Comparison of ENCODE assay signal across 10 mouse cellular contexts in the genomic region with DNA sequence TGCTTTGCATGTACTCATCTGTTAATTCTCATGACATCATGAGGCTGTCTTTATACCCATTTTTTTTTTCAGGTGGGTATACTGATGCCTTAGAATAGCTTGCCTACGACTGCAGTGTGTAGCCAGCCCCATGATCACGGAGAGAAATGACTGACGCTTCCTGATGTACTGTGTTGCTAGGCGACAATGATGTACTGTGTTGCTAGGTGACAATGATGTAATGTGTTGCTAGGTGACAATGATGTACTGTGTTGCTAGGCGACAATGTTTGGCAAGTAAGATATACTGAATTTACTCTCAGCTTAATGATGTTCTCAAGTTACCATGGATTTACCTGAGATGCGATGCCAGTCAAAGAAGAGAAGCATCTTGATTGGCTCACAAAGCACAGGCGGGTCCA. TPM values are rescaled to one million over a fixed set of nuclear protein-coding genes. Genes with fewer than 3 reads are reported as not detected.
A peak's percentile ranks its signal among the peaks of the same experiment; 100 is the strongest.
DNase-seq lines count a peak whose midpoint lies in the region; ATAC-seq lines count a peak whose summit lies in the region.
"Had no signal": no experiment of that assay in that cellular context is flagged by ENCODE, and none has a peak within 500 bp of the region (broad histone marks: within the 10 kb centered on the region; RNA-seq: fewer than 3 reads in every experiment).

A gene (minus strand): TSS at position 98 of the 400 bp plus-strand sequence.

- H3K27me3 ChIP-seq in embryonic facial prominence, embryonic 11.5 days (ENCODE audit: control insufficient read depth, insufficient read depth, low read length): no peaks in the 10 kb centered on the region
- peaks cover 7% of the 10 kb centered on the region; the same call in 1 of the 2 replicates for H3K27me3 ChIP-seq in embryonic facial prominence, embryonic 10.5 days (replicated peaks; ENCODE audit: low read depth, poor library complexity, severe bottlenecking)
- H3K27me3 ChIP-seq in forebrain, embryonic 15.5 days: no peaks in the 10 kb centered on the region
- no peaks in the 10 kb centered on the region for H3K27me3 ChIP-seq in kidney, embryonic 16.5 days (ENCODE audit: insufficient read depth, low read length)
- no peaks in the 10 kb centered on the region for H3K27me3 ChIP-seq in heart, embryonic 11.5 days (ENCODE audit: control insufficient read depth, insufficient read depth, low read length)
- H3K27me3 ChIP-seq: heart, embryonic 13.5 days had no signal

- peak; percentile 44 for DNase-seq in embryonic facial prominence, embryonic 11.5 days (ENCODE audit: low spot score)
- DNase-seq in embryonic facial prominence, embryonic 10.5 days (ENCODE audit: low spot score): no peak
- peak; percentile 19 to 33 for DNase-seq in left cerebral cortex, adult 18-20 months (ENCODE audit: low spot score in 2 of 2)
- DNase-seq in retina, embryonic 14.5 days (ENCODE audit: low spot score): peak; percentile 27
- no peak for DNase-seq in adrenal gland, postnatal 14 days

- no peak within 1 kb of the TSS for H3K4me2 ChIP-seq in embryonic facial prominence, embryonic 11.5 days (ENCODE audit: low read depth, low read length)
- no peak within 1 kb of the TSS for H3K4me2 ChIP-seq in forebrain, embryonic 15.5 days (replicated peaks)
- H3K4me2 ChIP-seq in kidney, embryonic 16.5 days (replicated peaks; ENCODE audit: low read depth, low read length): no peak within 1 kb of the TSS
- no peak within 1 kb of the TSS for H3K4me2 ChIP-seq in heart, embryonic 11.5 days

- H3K4me1 ChIP-seq in embryonic facial prominence, embryonic 11.5 days (ENCODE audit: control insufficient read depth, insufficient read depth, low read length): no peaks in the 10 kb centered on the region
- H3K4me1 ChIP-seq in embryonic facial prominence, embryonic 10.5 days: peaks cover 4% of the 10 kb centered on the region; the same call in 1 of the 2 replicates
- peaks cover 7% of the 10 kb centered on the region for H3K4me1 ChIP-seq in forebrain, embryonic 15.5 days
- no peaks in the 10 kb centered on the region for H3K4me1 ChIP-seq in kidney, embryonic 16.5 days (ENCODE audit: insufficient read depth, low read length)
- H3K4me1 ChIP-seq in heart, embryonic 11.5 days (ENCODE audit: control insufficient read depth, insufficient read depth, low read length): peaks cover 9% of the 10 kb centered on the region; the same call in 1 of the 2 replicates

- WGBS in embryonic facial prominence, embryonic 11.5 days: 59% methylated on average over 7 of the region's 7 CpGs
- WGBS in embryonic facial prominence, embryonic 10.5 days: 56% methylated on average over 7 of the region's 7 CpGs
- WGBS in forebrain, embryonic 15.5 days: 34% methylated on average over 7 of the region's 7 CpGs
- 63% methylated on average over 7 of the region's 7 CpGs for WGBS in kidney, embryonic 16.5 days
- 59% methylated on average over 7 of the region's 7 CpGs for WGBS in heart, embryonic 11.5 days (ENCODE audit: insufficient replicate concordance)

- no peaks in the 10 kb centered on the region for H3K36me3 ChIP-seq in embryonic facial prominence, embryonic 11.5 days (replicated peaks; ENCODE audit: control insufficient read depth, insufficient read depth, low read depth, low read length)
- no peaks in the 10 kb centered on the region for H3K36me3 ChIP-seq in embryonic facial prominence, embryonic 10.5 days (replicated peaks)
- no peaks in the 10 kb centered on the region for H3K36me3 ChIP-seq in forebrain, embryonic 15.5 days
- no peaks in the 10 kb centered on the region for H3K36me3 ChIP-seq in kidney, embryonic 16.5 days (ENCODE audit: insufficient read depth, low read length)
- no peaks in the 10 kb centered on the region for H3K36me3 ChIP-seq in heart, embryonic 11.5 days (ENCODE audit: control insufficient read depth, insufficient read depth, low read length)
- H3K36me3 ChIP-seq: heart, embryonic 13.5 days had no signal

- no peak for ATAC-seq in embryonic facial prominence, embryonic 11.5 days (replicated peaks; ENCODE audit: insufficient number of reproducible peaks, low FRiP score, low TSS enrichment, low read depth)
- peak; percentile 98 for ATAC-seq in forebrain, embryonic 15.5 days (replicated peaks)
- ATAC-seq in kidney, embryonic 16.5 days (ENCODE audit: low FRiP score, low TSS enrichment): no peak
- no peak for ATAC-seq in heart, embryonic 11.5 days (replicated peaks; ENCODE audit: insufficient number of reproducible peaks, low FRiP score, low TSS enrichment)

- H3K4me3 ChIP-seq in embryonic facial prominence, embryonic 11.5 days (ENCODE audit: low read depth, low read length): no peak within 1 kb of the TSS
- no peak within 1 kb of the TSS for H3K4me3 ChIP-seq in embryonic facial prominence, embryonic 10.5 days
- no peak within 1 kb of the TSS for H3K4me3 ChIP-seq in forebrain, embryonic 15.5 days
- no peak within 1 kb of the TSS for H3K4me3 ChIP-seq in kidney, embryonic 16.5 days (ENCODE audit: low read length)
- no peak within 1 kb of the TSS for H3K4me3 ChIP-seq in heart, embryonic 11.5 days (ENCODE audit: low read depth, low read length)

- no peak within 1 kb of the TSS for H3K9ac ChIP-seq in embryonic facial prominence, embryonic 11.5 days (replicated peaks; ENCODE audit: low read length)
- H3K9ac ChIP-seq in forebrain, embryonic 15.5 days (replicated peaks): no peak within 1 kb of the TSS
- no peak within 1 kb of the TSS for H3K9ac ChIP-seq in kidney, embryonic 16.5 days (replicated peaks; ENCODE audit: low read length)
- H3K9ac ChIP-seq in heart, embryonic 11.5 days (ENCODE audit: low read depth, low read length): no peak within 1 kb of the TSS
- H3K9ac ChIP-seq: heart, embryonic 13.5 days had no signal

- no peaks in the 10 kb centered on the region for H3K9me3 ChIP-seq in embryonic facial prominence, embryonic 11.5 days (replicated peaks; ENCODE audit: control insufficient read depth, low read length)
- H3K9me3 ChIP-seq in embryonic facial prominence, embryonic 10.5 days: no peaks in the 10 kb centered on the region
- H3K9me3 ChIP-seq in forebrain, embryonic 15.5 days: no peaks in the 10 kb centered on the region
- H3K9me3 ChIP-seq in kidney, embryonic 16.5 days (ENCODE audit: low read length): no peaks in the 10 kb centered on the region
- H3K9me3 ChIP-seq in heart, embryonic 11.5 days (replicated peaks; ENCODE audit: control insufficient read depth, low read length): no peaks in the 10 kb centered on the region
- H3K9me3 ChIP-seq: heart, embryonic 13.5 days had no signal

- H3K27ac ChIP-seq in embryonic facial prominence, embryonic 11.5 days (replicated peaks; ENCODE audit: low read depth, low read length): no peak within 1 kb of the TSS
- H3K27ac ChIP-seq in embryonic facial prominence, embryonic 10.5 days (replicated peaks): no peak within 1 kb of the TSS
- no peak within 1 kb of the TSS for H3K27ac ChIP-seq in forebrain, embryonic 15.5 days (replicated peaks)
- H3K27ac ChIP-seq in kidney, embryonic 16.5 days (ENCODE audit: low read length): no peak within 1 kb of the TSS
- no peak within 1 kb of the TSS for H3K27ac ChIP-seq in heart, embryonic 11.5 days (ENCODE audit: low read depth, low read length)

RNA-seq across cellular contexts. Expression of the gene that starts here (rescaled TPM):
- polyA plus RNA-seq in embryonic facial prominence, embryonic 11.5 days (2014; fragmentation: Nextera tagmentation; extraction: Ambion mirVana): not detected in 2 replicates
- not detected in 2 replicates for polyA plus RNA-seq in embryonic facial prominence, embryonic 10.5 days (2016; fragmentation: Nextera tagmentation; extraction: Ambion mirVana)
- 0.19 TPM in 1 of 2 replicates, not detected in the other for polyA plus RNA-seq in forebrain, embryonic 15.5 days (2015; fragmentation: Nextera tagmentation; extraction: Ambion mirVana)
- under 1 TPM in 1 of 2 experiments, not detected in 1; 0.37 TPM for total RNA-seq in left cerebral cortex, adult 18-20 months (2021)
- not detected in 2 replicates for polyA plus RNA-seq in kidney, embryonic 16.5 days (2015; fragmentation: Nextera tagmentation; extraction: Ambion mirVana)
- not detected in 2 replicates for total RNA-seq in adrenal gland, postnatal 14 days (2021)
- not detected in 2 replicates for polyA plus RNA-seq in heart, embryonic 11.5 days (2014; fragmentation: Nextera tagmentation; extraction: Ambion mirVana)
- total RNA-seq: liver, adult 2 months had no signal
- polyA plus RNA-seq: heart, embryonic 13.5 days; liver, adult 2 months had no signal

Comparison
In these comparisons a context has a peak if more than half of its experiments do, and no peak if none do; other contexts are left out.
1. Peak in DNase-seq in embryonic facial prominence, embryonic 11.5 days; RNA of the gene not detected or under 1 TPM.
2. Peak in ATAC-seq in forebrain, embryonic 15.5 days; RNA of the gene not detected or under 1 TPM.
3. Peak in DNase-seq in left cerebral cortex, adult 18-20 months; RNA of the gene not detected or under 1 TPM.